Mouse (Mus musculus) stomach, embryonic 15.5 days (tissue): ENCODE results near the gene Trpc7. TPM values are rescaled to one million over a fixed set of nuclear protein-coding genes. Genes with fewer than 3 reads are reported as not detected.

Experiments used
- ATAC-seq: fragments of 200-750 bp; cut with Nextera tagmentation; 2 replicates; pipeline ENCODE4 v1.8.0; 2017; ENCODE audit warnings: low read depth, moderate number of reproducible peaks, moderate TSS enrichment; ENCODE audit not compliant: insufficient read depth, low FRiP score
- H3K27ac ChIP-seq: fragments of 300-500 bp; sonication (generic); 2 replicates; pipeline ENCODE4 v1.5.1; 2015; ENCODE audit warnings: mild to moderate bottlenecking, inconsistent platforms
- H3K27me3 ChIP-seq: fragments of 300-500 bp; sonication (generic); replicated peaks from 2 replicates; pipeline ENCODE4 v1.6.1; 2015; ENCODE audit warnings: inconsistent platforms
- H3K36me3 ChIP-seq: fragments of 300-500 bp; sonication (generic); 2 replicates; pipeline ENCODE4 v1.6.1; 2015; ENCODE audit warnings: inconsistent platforms
- H3K4me1 ChIP-seq: fragments of 300-500 bp; sonication (generic); 2 replicates; pipeline ENCODE4 v1.6.1; 2015; ENCODE audit warnings: inconsistent platforms
- H3K4me2 ChIP-seq: fragments of 300-500 bp; sonication (generic); 2 replicates; pipeline ENCODE4 v1.6.1; 2015; ENCODE audit warnings: mild to moderate bottlenecking, inconsistent platforms
- H3K4me3 ChIP-seq: fragments of 300-500 bp; sonication (generic); replicated peaks from 2 replicates; pipeline ENCODE4 v1.5.1; 2015; ENCODE audit warnings: inconsistent platforms
- H3K9ac ChIP-seq: fragments of 300-500 bp; sonication (generic); 2 replicates; pipeline ENCODE4 v1.6.1; 2015; ENCODE audit warnings: inconsistent platforms
- H3K9me3 ChIP-seq: fragments of 300-500 bp; sonication (generic); 2 replicates; pipeline ENCODE4 v1.6.1; 2016; ENCODE audit warnings: inconsistent platforms
- WGBS: fragments of 180-500 bp; shearing (Covaris S2); methylation state at CpG from one replicate; pipeline ENCODE4 v1.1.7; 2015; 5-methylcytosine and 5-hydroxymethylcytosine counted together
- polyA plus RNA-seq: library from polyadenylated mRNA; unstranded; fragments of >200 nt; fragmentation: Nextera tagmentation; extraction: Ambion mirVana; gene quantifications from 2 replicates; pipeline ENCODE4 v1.2.1, GENCODE M21; 2015

The Trpc7 gene
- polyA plus RNA-seq, 1 experiment from 2014 or later: 0.26 TPM

DNA sequence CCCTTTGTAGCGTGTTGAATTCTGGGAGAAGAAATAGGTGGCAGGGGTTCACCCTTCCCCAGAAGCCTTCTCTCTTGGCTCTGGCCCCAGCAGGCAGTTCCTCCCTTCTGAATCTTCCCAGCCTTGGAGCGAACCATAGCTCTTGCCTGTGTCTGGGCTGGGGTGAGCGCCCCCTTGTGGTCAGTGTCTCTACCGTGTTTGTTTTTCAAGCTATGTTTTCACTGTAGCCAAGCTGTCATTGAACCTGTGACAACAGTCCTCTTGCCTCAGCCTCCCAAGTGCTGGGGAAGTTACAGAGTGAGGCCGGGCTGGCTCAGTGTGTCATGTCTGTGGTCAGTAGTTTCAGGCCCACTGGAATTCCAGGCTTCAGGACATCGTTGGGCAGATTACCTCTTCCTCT, 137.3 kb downstream of the Trpc7 start:
- H3K4me1 ChIP-seq: peaks cover 12% of the 10 kb centered on the region
- H3K9me3 ChIP-seq: no peaks in the 10 kb centered on the region
- ATAC-seq: peak; percentile 19; the same call in 1 of the 2 replicates
- H3K27me3 ChIP-seq: peaks cover 14% of the 10 kb centered on the region
- H3K27ac ChIP-seq: no peak overlapping the region
- H3K36me3 ChIP-seq: no peaks in the 10 kb centered on the region
- H3K9ac ChIP-seq: no peak overlapping the region
- WGBS: 26% methylated on average over 6 of the region's 6 CpGs
- no peak overlapping the region for H3K4me2 ChIP-seq
- no peak overlapping the region for H3K4me3 ChIP-seq

DNA sequence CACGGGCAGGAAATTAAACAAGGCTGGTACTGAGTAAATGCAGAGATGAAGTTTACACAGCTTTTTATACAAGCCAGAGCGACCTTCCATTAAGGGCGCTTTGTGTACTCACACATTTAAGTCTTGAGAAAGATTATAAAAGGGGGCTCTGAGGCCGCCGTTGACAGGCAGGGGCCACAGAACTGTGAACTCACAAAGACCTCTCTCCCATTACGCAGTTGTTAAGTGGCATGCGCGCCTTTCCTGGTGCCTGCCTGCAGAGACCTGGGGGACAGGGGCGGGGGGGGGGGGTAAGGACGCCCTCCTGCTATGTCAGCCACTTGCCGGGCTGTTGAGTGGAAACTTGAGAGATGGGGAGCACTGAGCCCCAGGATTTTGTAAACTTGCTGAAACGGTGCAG, 138.6 kb downstream of the Trpc7 start:
- Histone ChIP-seq H3K9me3 (no peaks in the 10 kb centered on the region), H3K4me3 (no peak overlapping the region), H3K36me3 (no peaks in the 10 kb centered on the region), H3K4me2 (peak overlapping the region; percentile 21; the same call in 1 of the 2 replicates), H3K27ac (peak overlapping the region; percentile 29), H3K9ac (no peak overlapping the region), H3K27me3 (peaks cover 26% of the 10 kb centered on the region), H3K4me1 (peaks cover 22% of the 10 kb centered on the region)
- WGBS: 29% methylated on average over 12 of the region's 12 CpGs
- ATAC-seq: peak; percentile 11

DNA sequence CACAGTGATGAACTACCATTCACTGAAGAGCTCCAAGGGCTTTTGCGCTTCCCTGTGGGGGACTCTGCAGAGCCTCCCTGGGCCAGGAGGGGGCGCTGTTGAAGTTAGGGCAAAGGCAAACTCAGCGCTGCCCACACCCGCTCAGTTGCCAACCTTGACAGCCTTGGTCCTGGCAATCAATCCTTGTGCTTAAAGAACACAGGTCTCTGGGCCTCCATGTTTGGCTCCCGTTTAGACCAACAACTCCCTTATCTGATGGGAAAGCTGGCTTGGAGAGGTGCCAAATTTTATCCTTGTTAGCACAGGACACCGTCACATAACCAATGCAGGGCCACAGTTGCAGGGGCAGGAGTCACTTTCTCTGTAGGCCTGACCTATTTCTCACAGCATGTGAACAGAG, 139.9 kb downstream of the Trpc7 start:
- Histone ChIP-seq H3K27me3 (peaks cover 26% of the 10 kb centered on the region), H3K27ac (peak overlapping the region; percentile 66; the same call in 1 of the 2 replicates), H3K4me3 (no peak overlapping the region), H3K4me2 (no peak overlapping the region), H3K9ac (no peak overlapping the region), H3K36me3 (no peaks in the 10 kb centered on the region), H3K4me1 (peaks cover 22% of the 10 kb centered on the region), H3K9me3 (no peaks in the 10 kb centered on the region)
- WGBS: 50% methylated on average over 6 of the region's 6 CpGs
- ATAC-seq: peak; percentile 67

DNA sequence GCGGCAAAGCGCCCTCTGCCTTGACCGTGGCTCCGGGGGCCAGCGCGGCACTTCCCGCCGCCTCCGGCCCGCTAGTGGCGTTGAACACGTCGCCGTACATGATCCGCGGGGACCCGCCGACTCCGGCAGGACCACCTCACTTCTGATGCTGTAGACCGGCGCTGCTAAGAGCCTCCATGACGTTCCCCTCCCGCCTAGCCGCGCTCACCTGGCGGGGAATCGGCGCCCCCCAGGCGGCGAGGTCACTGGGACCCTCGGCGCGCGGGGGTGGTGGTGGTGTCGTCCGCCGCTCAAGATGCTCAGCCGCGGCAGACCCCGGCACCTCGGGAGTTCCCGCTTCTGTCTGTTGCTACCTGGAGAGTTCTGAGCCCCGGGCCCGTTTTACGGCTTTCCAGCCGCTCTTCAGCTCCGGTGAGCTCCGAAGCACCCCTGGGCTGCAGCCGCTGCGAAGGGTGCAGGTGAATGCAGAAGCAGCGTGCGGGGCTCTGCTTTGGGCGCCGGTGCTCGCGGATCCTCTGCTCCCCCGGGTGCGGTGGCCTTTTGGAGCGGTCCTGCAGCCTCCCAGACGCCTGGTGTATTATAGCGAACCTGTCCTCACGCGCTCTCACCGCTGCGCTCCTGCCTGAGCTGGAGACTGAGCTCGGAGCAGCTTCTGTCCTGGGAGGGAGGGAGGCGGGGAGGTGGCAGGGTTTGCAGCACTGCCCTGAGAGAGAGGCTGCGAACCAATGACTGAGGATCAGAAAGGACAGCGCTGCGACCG, 142.4 kb downstream of the Trpc7 start, which contains the start of gene Gm45623:
Gene Gm45623 (minus strand): TSS at position 636 of the 760 bp plus-strand sequence.
- H3K9me3 ChIP-seq: no peaks in the 10 kb centered on the region
- H3K36me3 ChIP-seq: no peaks in the 10 kb centered on the region
- H3K4me2 ChIP-seq: peak within 1 kb of the TSS; percentile 96
- peaks cover 26% of the 10 kb centered on the region for H3K27me3 ChIP-seq
- no peak within 1 kb of the TSS for H3K27ac ChIP-seq
- ATAC-seq: no peak
- 1% methylated on average over 70 of the region's 71 CpGs for WGBS
- peaks cover 22% of the 10 kb centered on the region for H3K4me1 ChIP-seq
- H3K9ac ChIP-seq: peak within 1 kb of the TSS; percentile 16; the same call in 1 of the 2 replicates
- peak within 1 kb of the TSS; percentile 46 for H3K4me3 ChIP-seq

DNA sequence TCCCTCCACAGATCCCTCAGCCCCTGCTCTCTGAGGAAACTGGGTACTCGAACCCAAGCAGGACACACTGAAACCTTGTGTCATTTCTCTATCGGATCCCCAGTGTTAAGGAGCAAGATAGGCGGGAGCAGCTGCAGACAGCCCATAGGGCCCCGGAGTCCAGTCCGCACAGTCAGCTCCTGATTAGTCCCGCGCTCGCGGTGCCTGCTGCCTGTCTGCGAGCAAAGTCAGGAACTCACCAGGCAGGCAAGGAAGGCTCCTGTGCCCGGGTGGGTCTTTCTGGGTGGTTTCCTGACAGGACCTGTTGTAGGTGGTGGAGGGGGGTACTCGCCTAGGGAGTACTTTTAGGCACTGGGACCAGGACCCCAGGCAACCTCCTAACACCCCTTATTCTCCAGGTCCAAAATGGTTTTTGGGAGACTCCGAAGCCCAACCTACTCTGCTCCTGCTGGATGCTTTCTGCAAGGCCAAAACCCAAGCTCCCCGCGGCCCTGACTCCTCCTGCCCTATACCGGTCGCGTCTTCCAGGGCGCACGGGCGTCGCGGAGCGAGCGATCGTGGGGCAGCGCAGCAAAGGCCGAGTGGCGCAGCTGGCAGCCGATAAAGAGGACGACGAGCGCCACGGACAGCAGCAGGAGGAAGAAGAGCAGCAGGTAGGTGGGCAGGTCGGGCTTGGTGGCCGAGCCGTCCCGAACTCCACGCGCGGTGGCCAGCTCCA, 143.2 kb downstream of the Trpc7 start:
- Histone ChIP-seq H3K27me3 (peaks cover 26% of the 10 kb centered on the region), H3K36me3 (no peaks in the 10 kb centered on the region), H3K4me2 (peak overlapping the region; percentile 96), H3K9ac (peak overlapping the region; percentile 16; the same call in 1 of the 2 replicates), H3K27ac (no peak overlapping the region), H3K4me3 (peak overlapping the region; percentile 46), H3K9me3 (no peaks in the 10 kb centered on the region), H3K4me1 (peaks cover 22% of the 10 kb centered on the region)
- WGBS: 2% methylated on average over 40 of the region's 41 CpGs
- ATAC-seq: no peak

DNA sequence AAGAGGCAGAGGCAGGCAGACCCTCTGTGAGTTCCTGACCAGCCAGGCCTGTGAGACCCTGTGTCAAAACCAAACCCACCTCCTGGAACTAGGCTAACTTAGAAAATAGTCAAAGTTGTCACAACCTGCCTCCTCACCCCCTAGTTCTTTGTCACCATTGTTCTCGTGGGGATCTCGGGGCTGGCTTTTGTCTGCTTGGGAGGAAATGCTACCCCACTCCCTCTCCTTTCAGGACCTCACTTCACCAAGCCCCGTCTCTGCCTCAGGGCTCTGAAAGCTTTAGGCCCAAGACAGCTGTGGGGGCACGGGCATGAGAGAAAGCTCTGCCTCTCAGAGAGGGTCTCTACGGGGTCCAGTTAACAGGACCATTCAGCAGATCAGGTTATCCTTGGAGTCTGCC, 144.0 kb downstream of the Trpc7 start:
- Histone ChIP-seq H3K36me3 (no peaks in the 10 kb centered on the region), H3K4me2 (peak overlapping the region; percentile 96; the same call in 1 of the 2 replicates), H3K27me3 (peaks cover 26% of the 10 kb centered on the region), H3K4me3 (peak overlapping the region; percentile 46; the same call in 1 of the 2 replicates), H3K9me3 (no peaks in the 10 kb centered on the region), H3K9ac (no peak overlapping the region), H3K27ac (no peak overlapping the region), H3K4me1 (peaks cover 20% of the 10 kb centered on the region)
- 54% methylated on average over 5 of the region's 5 CpGs for WGBS
- ATAC-seq: no peak

DNA sequence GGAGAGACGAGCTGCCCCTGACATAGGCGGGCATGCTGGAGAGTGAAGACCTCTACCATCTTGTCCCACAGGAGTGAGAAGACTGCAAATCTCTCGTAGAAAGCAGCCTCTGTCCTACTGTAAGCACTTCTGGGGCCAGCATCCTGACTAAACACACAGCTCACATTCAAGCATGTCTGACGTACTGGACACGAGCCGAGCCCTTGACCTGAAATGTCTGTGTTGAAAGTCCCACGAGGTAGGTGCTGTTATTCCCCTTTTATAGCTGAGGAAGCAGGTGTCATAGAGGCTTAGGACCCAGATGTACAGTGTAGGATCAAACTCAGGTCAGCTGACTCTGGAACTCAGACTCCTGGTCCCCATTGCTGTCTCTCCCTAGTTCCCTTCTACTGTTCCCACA, 146.4 kb downstream of the Trpc7 start:
- H3K4me3 ChIP-seq: peak overlapping the region; percentile 24
- no peaks in the 10 kb centered on the region for H3K9me3 ChIP-seq
- peaks cover 18% of the 10 kb centered on the region for H3K4me1 ChIP-seq
- peaks cover 21% of the 10 kb centered on the region for H3K27me3 ChIP-seq
- H3K36me3 ChIP-seq: no peaks in the 10 kb centered on the region
- no peak overlapping the region for H3K9ac ChIP-seq
- H3K27ac ChIP-seq: no peak overlapping the region
- ATAC-seq: no peak
- peak overlapping the region; percentile 35 for H3K4me2 ChIP-seq
- 75% methylated on average over 7 of the region's 7 CpGs for WGBS

DNA sequence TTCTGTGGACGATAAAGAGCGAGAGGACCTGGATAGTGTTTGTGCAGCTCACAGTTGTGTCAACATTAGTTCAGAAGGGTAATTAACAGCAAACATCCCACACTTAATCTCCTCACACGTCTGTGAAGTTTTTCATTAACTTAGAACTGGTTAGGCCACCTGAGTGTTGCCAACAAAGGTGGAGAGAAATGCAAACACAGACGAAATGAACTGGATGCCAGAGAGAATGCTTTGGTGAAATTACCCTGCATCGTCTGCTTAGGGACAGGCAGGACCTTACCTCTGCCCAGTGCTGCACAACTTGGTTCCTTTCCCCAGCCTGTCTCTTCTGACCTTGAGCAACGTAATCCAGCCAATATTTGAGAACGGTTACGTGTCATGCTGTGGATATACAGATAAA, 148.2 kb downstream of the Trpc7 start:
- H3K4me3 ChIP-seq: peak overlapping the region; percentile 24
- H3K4me1 ChIP-seq: peaks cover 4% of the 10 kb centered on the region; the same call in 1 of the 2 replicates
- 47% methylated on average over 8 of the region's 8 CpGs for WGBS
- no peak overlapping the region for H3K9ac ChIP-seq
- H3K9me3 ChIP-seq: no peaks in the 10 kb centered on the region
- H3K27me3 ChIP-seq: peaks cover 3% of the 10 kb centered on the region
- ATAC-seq: peak; percentile 87
- no peaks in the 10 kb centered on the region for H3K36me3 ChIP-seq
- H3K4me2 ChIP-seq: peak overlapping the region; percentile 35; the same call in 1 of the 2 replicates
- peak overlapping the region; percentile 88 for H3K27ac ChIP-seq

DNA sequence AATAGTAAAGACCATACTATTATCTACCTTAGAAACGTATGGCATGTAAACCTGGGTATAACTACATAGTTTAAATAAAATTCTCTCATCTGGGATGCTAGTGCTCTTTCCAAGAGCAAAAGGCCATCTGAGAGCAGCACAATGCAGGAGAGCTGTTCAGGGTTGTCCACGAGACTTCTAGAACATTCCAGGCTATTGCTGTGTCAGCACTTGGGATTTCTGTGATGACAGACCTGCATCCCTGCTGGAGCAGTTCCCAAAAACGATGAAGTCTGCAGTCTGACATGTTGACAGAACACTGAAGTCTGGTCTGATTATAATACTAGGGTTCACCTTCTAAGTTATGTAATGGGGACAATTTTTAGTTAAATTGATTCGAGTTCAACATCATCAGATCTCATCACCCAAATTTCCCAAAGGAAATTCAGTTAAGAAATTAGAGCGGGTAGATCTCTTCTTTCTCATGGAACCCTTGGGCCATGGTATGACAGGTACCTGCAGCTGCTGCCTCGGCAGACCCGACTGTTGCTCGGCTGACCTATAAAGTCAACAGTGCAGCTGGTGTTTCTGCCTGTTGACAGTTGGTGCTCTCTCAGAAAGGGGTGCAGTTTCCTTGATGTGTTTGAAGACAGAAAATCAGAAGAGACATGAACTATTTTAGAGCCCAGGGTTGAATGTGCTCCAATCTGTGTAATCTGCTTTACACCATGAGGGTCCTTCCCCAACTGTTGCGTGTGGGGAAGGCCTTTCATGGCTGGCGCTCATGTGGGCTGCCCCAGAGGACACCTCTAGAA, 148.9 kb downstream of the Trpc7 start:
- 52% methylated on average over 10 of the region's 10 CpGs for WGBS
- Histone ChIP-seq H3K36me3 (no peaks in the 10 kb centered on the region), H3K4me3 (no peak overlapping the region), H3K9ac (no peak overlapping the region), H3K27ac (peak overlapping the region; percentile 88), H3K27me3 (no peaks in the 10 kb centered on the region; the same call in 1 of the 2 replicates), H3K4me1 (0 out of 2 replicates have a peak, but pooled peaks cover 3% of the 10 kb centered on the region), H3K9me3 (no peaks in the 10 kb centered on the region), H3K4me2 (peak overlapping the region; percentile 33; the same call in 1 of the 2 replicates)
- peak; percentile 10; the same call in 1 of the 2 replicates for ATAC-seq

DNA sequence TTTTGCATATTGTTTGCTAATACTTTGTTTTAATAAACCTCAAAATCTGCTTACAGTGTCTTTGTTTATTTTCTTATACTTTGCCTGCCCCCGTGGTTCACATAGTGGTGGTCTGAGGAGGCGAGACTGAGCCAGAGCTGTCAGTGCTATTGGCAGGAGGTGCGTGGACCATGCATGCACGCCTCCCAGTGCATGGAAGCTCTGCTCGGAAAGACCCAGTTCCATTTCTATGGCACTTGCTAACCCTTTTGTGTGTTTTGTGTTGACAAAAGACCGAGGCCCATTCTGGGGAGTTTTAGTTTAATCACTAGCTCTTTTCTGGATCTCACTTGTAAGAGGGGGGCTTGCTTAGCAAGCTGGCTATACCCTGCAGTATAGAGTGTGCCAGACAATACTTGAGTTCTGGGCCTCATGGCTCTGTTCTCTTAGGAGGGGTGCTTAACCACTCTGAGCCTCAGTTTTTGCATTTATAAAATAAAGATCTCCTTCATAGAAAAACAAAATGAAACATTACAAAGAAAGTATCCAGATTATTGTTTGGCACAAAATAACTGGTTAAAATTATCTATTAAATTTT, 153.4 kb downstream of the Trpc7 start:
- 67% methylated on average over 6 of the region's 6 CpGs for WGBS
- no peak for ATAC-seq
- Histone ChIP-seq H3K4me2 (no peak overlapping the region), H3K27me3 (no peaks in the 10 kb centered on the region), H3K9me3 (no peaks in the 10 kb centered on the region), H3K4me1 (0 out of 2 replicates have a peak, but pooled peaks cover 3% of the 10 kb centered on the region), H3K27ac (no peak overlapping the region), H3K36me3 (peaks cover 18% of the 10 kb centered on the region), H3K4me3 (no peak overlapping the region), H3K9ac (no peak overlapping the region)

DNA sequence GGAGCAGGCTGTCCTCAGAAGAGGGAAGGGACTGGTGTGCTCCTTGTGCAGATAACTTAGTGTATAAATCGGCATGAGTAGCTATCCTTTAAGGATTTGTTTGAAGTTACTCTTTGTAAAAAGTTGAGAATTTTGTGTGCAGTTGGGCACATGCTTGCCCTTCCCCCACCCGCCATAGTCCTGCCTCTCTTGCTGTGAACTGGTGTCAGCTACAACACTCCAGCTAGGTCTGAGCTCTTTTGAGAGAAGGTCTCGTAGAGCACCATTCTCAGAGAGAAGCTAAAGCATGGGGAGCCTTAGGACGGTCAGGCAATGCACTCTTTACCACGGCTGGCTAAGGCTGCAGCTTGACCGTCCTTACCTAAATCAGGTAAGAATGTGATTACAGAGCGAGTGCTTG, 154.1 kb downstream of the Trpc7 start:
- WGBS: 80% methylated on average over 7 of the region's 7 CpGs
- H3K36me3 ChIP-seq: peaks cover 18% of the 10 kb centered on the region

More for the DNA sequence above, 154.1 kb downstream of the Trpc7 start:
- H3K27ac ChIP-seq: no peak overlapping the region
- no peaks in the 10 kb centered on the region for H3K4me1 ChIP-seq
- no peaks in the 10 kb centered on the region for H3K27me3 ChIP-seq
- no peak overlapping the region for H3K4me2 ChIP-seq
- no peaks in the 10 kb centered on the region for H3K9me3 ChIP-seq
- H3K9ac ChIP-seq: no peak overlapping the region
- ATAC-seq: no peak
- H3K4me3 ChIP-seq: no peak overlapping the region
